Mouse (Mus musculus) left cerebral cortex, postnatal 10 days (tissue): ENCODE results near the gene Galk1. TPM values are rescaled to one million over a fixed set of nuclear protein-coding genes. Genes with fewer than 3 reads are reported as not detected.
"Not testable (repeated sequence)": the region's sequence is repeated elsewhere in the genome, so short reads cannot be mapped to it uniquely, and the experiment has no call there.

Experiments used
- DNase-seq, 2 experiments: peaks; one replicate each; pipeline ENCODE4 v3.0.0; 2021 to 2022; ENCODE audit warnings: low spot score in 2 of 2, mixed read lengths in 1 of 2; ENCODE audit errors: extremely low spot score in 1 of 2
- intact Hi-C: fragments of 180-260 bp; cut with DNase I; formaldehyde crosslinking; loops from one replicate; pipeline ENCODE4 v1.15.1; 2025
- total RNA-seq, 2 experiments: library from RNA; stranded (reverse); gene quantifications; 2 replicates each; pipeline ENCODE4 v1.2.3; 2021

The Galk1 gene
- total RNA-seq, 2 experiments from 2014 or later, result 25.6 to 28.1 TPM

DNA sequence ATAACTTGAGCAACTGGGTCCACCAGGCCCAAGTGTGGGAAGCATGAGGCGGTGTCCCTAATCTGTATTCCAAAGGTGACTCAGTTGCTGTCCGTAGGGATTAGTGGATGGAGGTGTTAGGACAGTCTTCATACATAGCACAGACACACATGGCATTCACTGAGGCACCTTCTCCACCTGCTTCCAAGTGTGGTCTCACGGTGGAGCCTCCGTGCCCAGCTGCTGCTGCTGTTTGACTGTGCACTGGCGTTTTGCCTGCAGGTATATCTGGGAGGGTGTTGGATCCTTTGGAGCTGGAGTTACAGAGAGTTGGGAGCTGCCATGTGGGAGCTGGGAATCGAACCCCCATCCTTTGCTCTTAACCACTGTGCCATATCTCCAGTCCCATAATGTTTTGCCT is 22.1 kb upstream of the Galk1 start:
- DNase-seq, result no peak
- intact Hi-C loops, result loop anchor here (5.0 kb wide), 2 partner anchors 53 to 98 kb away; partner anchors contain the start of genes Trim65 and Wbp2

DNA sequence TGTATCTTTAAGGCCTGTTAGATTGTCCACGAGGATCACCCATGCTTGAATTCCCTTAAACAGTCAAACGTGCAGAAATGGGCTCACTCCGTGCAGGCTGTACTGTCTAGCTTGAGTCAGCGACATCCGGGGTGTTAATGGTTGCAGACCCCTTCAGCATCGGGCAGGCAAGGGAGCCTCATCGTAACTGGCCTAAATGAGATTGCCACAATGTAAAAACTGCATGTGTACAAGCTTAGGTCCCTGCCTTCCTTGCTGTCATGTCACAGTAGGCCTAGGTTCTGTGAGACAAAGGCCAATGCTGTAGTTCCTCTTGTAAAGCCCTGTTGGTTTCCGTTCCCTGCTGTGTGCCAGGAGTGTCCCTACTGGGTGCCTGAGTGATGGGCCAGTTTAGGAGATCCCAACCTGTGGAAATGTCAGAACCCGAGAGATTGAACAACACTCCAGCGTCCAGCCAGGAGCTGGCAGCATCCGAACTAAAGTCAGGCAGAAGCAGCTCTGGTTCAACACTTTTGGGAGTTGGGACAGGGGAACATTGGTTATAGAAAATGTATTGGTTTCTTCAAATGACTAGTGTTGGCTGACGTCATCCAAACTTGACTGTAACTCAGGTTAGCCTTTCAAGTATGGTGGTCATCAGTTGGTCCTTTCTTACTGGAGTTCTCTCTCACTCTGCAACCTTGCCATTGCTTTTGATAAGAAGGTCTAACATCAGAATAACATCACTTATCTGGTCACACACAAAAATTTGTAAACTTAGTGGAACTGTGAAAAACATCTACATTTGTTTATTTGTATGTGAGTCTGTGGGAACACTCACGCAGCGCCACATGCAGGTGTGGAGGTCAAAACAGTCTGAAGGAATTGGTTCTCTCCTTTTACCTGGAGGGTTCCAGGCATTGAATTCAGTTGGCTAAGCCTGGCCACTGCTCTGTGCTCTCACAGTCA is 18.7 kb upstream of the Galk1 start:
- intact Hi-C loops, result loop anchor here (5.0 kb wide), 2 partner anchors 56 to 101 kb away; partner anchors contain the start of genes Trim65 and Wbp2
- DNase-seq, result no peak

DNA sequence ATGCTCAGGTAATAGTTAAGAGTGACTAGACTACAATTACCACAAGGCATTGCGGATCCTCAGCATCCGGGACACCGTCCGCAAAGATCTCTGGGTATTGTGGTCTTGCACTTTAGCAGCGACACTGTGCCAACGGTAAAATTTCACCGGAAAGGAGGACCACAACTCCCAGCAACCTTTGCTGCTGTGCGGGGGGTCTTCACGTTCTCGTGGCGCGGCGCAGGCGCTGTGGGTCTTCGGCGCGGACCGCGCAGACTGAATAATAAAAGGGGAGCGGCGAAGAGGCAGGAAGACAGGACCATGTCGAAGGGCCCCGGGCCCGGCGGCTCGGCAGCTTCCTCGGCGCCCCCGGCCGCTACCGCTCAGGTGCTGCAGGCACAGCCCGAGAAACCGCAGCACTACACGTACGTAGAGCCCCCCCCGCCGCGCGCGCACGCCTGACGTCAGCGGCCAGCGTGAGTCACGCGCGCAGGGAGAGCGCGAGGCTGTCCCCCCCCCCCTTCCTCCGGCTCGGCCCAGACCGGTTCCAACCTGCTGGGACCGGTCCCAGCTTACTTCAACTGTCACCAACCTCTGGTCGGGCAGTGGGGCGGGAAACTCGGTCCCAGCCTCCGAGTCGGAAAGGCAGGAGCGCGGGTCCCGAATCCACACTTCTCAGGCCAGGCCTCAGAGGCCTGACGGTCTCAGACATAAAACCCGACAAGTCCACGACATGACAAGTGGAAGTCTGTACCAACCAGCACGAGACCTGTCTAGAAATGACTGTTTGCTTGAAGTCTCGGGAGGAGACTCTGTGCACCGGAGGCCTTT is 17.8 kb upstream of the Galk1 start, which contains the start of gene Unk:
TSS of gene Unk (plus strand) at position 235 of the 810 bp plus-strand sequence.
- peak; percentile 98 for DNase-seq
- intact Hi-C loops, result loop anchor here (5.0 kb wide), 2 partner anchors 57 to 102 kb away; partner anchors contain the start of genes Trim65 and Wbp2

DNA sequence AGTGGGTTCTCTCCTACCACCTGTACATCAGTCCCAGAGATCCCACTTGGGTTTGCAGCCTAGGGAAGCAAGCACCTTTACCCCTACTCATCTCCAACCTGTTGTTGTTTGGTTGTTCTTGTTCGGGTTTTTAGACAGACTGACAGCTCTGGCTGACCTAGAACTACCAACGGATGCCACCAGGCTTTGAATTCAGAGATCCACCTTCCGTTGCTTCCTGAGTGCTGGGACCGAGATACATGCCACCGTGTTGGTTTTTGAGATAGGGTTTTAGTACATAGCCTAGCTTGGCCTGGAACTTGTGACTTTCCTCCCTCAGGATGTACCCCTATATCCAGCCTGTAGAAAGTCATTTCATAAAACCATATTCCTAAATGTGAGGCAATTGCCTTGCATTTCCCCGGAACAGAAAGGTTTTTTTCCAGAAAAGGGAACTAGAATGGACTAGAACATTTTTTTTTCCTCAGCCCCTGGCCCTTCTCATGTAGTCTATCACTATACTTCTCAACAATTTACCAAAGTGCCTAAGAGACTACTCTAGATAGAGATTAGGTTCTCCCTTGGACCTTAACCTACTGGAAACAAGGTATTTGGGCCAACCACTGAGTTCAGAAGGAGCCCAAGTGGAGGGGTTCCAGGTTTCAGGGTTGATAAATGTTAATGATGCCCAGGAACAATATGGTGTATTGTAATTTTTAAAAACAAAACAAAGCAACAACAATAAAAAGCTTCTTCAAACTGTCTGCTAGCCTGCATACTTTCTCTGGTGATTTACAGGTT is 16.8 kb upstream of the Galk1 start:
- intact Hi-C loops, result no loop called here
- DNase-seq, result no peak

DNA sequence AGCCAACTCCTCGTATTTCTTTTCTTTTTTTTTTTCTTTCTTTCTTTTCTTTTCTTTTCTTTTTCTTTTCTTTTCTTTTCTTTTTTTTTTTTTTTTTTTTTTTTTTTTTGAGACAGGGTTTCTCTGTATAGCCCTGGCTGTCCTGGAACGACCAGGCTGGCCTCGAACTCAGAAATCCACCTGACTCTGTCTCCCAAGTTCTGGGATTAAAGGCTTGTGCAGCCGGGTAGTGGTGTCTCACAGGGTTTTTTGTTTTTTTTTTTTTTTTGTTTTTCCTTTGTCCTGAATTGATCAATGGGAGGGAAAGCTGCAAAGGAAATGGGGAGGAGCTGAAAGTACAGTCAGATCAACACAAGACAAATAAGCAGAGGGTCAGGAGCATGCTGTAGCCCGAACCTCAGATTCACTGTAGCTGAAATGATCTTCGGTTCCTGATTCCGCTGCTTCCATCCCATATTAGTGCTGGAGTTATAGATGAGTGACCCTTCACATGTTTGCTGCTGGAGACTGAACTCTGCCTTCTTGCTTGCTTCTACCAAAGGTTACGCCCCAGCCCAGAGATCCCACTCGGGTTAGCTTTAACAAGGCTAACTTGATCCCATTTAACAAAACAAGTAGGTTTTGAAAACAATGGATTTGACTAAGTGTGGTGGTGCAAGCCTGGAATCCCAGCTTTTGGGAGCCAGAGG is 15.8 kb upstream of the Galk1 start:
- intact Hi-C loops, result no loop called here
- DNase-seq, result no peak

DNA sequence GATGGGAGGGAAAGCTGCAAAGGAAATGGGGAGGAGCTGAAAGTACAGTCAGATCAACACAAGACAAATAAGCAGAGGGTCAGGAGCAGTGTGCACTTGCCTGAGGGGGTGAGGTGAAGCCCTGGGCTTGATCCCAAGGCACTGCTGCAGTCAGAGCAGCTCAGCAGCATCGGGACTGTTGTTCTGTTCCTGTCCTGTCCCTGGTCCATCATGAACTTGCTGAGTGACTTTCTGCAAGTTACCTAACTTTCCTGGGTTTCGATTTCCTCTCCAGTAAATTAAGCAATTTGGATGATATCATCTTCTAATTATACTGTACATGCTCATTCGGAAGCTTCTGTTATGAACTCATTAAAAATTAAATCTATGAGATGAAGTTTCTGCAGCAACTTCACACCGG is 15.2 kb upstream of the Galk1 start, which contains the start of gene H3f3b:
TSS of gene H3f3b (minus strand) at position 207 of the 400 bp plus-strand sequence.
- DNase-seq, result no peak
- intact Hi-C loops, result no loop called here

DNA sequence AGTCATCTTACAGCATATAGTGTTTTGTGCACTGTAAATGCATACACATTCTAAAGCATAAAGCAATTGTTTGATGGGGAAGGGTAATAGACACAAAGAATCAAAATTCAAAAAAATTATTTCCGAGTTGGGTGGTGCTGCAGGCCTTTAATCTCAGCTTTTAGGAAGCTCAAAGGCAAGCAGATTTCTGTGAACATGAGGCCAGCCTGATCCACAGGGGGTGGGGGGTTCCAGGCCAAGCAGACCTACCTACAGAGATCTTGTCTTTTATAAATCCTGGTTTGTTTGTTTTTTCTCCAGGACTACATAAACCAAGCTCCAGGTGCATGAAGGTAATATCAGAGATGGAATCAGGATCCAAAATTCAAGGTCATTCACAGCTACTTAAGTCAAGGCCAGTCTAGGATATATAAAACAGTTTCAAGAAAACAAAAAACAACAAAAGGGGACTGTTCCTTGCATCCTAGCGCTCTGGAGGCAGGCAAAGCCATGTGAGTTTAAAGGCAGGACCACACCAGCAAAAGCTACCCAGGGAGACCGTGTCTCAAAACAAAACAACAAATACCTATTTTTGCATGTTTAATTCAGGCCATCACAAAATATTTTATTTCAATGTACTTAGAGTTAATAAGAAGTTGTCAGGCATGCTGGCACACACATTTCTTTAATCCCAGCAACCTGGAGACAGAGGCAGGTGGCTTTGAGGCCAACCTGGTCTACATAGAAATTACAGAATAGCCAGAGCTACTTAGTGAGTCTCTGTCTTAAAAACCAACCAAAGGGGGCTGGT is 12.7 kb upstream of the Galk1 start:
- DNase-seq, result no peak
- intact Hi-C loops, result no loop called here

DNA sequence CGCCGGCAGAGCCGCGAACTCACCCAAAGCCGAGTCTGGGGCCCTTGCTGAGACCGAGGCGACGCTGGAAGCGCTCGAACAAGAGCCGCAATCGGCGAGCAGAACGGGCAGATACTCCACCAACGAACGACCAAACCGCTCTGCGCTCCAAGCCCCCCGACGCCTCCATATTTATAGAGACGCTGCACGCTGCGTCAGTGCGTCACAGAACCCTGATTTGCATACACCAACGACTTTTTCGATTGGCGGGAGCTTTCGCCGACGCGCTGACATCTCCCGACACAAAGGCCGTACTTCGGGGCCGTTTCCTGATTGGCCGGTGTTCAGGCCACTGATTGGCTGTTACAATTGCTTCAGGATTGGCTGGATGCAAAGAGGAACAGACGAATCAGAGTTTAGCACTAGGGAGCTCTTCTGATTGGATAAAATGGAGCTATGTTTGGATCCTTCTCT is 11.9 kb upstream of the Galk1 start:
- intact Hi-C loops, result no loop called here
- peak; percentile 96 to 98 for DNase-seq

DNA sequence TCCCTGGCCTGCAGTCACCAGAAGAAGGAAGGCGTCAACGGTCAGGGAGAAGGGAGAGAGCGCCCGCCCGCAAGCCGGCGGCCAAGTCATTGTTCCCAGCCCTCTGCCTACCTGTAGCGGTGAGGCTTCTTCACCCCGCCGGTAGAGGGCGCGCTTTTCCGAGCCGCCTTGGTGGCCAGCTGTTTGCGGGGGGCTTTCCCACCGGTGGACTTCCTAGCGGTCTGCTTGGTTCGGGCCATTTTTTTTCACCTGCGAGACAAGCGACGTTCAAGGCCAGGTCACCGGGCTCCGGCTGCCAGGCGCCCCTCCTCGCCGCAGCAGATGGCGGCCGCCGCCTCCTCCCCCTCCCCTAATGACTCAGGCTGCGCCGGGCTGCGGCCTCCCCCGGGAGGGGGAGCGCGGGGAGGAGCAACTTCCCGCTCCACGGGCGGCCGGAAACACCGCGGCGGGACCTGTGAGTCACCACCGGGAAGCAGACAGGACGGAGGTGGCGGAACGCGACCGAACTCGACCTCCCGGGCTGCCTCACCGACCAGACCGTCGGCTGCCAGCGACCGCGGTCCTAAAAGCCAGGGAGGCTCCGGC is 11.3 kb upstream of the Galk1 start:
- intact Hi-C loops, result no loop called here
- peak; percentile 60 to 92 for DNase-seq

DNA sequence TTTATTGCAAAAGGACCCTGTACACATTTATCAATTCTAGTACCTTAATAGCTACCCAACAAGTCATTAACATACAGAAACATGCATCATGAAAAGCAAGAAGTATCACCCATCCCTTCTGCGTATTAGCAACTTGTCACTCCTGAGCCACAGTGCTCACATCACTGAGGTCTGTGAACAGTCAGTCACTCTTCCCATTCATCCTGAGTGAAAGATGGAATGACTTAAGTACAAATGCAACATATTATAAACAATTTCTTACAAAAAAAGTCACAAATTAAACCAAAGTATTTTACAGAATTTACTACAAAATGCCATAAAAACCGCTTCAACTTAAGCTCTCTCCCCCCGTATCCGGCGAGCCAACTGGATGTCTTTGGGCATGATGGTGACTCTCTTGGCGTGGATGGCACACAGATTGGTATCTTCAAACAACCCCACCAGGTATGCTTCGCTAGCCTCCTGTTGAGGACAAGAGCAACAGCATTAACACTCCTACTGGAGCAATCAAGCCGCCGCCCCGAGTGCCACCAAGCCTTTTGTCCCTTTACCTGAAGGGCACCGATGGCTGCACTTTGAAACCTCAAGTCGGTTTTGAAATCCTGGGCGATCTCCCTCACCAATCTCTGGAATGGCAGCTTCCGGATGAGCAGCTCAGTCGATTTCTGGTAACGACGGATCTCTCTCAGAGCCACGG is 10.7 kb upstream of the Galk1 start:
- intact Hi-C loops, result not testable (repeated sequence)

DNA sequence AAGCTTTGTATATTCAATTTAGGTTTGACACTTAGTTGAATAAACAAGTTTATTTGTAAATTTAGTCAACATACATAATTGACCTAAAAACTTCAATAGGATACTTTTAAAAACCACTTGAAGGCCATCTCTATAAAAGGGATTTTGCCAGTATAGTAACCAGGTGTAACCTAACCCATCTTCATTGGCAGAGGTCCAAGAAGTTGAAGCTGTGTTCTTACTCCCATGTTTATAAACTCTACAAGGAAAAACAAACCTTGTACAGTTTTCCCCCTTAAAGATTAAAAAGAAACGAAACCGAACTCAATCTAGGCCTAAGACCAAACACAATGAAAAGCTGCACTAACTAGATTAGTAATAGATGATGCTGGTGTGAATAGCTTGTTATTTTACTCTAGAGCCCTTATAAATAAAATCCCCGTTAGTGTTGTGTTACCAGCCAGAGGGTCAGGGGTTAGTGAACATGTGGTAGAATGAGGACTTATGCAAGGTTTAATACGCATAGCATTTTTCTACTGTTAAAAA is 9.8 kb upstream of the Galk1 start:
- DNase-seq, result no peak
- intact Hi-C loops, result no loop called here

More for the DNA sequence above, 10.7 kb upstream of the Galk1 start:
- DNase-seq, result not testable (repeated sequence)

DNA sequence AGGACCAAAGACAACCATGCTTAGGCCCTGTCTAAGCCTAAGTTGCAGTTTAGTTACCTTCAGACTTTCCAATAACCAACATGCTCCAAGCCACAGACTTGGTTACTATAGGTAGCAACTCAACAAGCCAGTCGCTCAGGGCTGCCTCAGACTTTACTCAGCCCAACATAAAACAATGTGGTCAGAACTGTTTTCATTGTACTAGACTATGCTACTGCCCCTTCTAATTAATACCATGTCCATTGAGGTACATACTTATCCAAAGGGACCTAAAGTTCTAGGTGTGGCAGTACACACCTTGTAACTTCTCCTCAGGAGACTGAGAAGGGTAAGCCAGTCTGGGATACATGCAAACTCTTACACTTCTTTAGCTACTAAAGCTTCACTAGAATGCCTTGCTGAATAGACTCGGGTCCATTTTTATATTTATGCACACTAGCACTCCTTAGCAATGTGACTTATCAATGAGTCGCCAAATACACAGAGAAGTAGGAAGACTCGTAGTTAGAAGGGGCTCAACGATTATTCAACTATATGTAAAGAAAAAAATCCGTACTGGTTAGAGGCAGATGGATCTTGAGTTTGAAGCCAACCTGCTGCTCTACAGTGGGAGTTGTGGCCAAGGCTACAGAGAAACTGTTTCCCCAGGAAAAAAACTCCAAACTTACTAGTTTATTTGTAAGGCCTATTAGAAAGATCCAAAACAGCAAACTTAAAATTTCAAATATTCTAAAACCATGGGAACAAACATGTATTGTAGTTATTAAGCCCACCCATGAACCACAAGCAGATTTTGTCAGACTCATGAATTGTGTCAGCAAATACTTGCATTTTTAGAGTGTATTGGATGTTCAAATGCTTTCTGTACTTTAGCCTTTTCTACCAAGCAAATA is 9.1 kb upstream of the Galk1 start:
- intact Hi-C loops, result no loop called here

DNA sequence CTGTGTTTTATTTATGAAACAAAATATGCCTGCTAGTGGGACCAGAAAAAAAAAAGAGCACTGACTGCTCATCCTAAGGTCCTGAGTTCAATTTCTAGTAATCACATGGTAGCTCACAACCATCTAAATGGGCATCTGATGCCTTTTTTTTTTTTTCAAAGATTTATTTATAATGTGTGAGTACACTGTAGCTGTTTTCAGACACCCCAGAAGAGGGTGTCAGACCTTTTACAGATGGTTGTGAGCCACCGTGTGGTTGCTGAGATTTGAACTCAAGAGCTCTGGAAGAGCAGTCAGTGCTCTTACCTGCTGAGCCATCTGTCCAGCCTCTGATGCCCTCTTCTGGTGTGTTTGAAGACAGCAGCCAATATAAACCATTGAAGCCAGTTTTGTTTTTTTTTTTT is 8.0 kb upstream of the Galk1 start:
- DNase-seq, result no peak
- intact Hi-C loops, result no loop called here

More for the DNA sequence above, 9.1 kb upstream of the Galk1 start:
- no peak for DNase-seq

DNA sequence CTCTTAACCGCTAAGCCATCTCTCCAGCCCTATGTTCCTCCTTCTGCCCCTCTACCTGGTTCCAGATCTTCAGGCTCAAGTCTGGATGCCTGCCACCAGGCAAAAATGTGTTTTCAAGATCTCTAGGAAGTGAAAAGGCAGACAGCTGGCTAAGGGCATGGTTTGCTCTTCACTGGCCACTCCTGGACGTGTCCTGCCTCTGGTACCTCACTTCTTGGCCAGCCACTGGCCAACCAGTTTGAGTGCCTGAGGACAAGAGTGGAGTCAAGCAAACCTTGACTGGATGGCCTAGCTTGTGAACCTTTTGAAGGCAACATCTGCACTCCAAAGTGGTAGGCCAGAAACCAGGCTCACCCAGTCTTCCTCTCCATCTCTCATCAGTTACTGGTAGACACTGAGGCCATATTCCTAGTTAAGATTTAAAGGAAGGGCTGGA is 7.5 kb upstream of the Galk1 start:
- DNase-seq, result peak in 1 of 2 experiments; percentile 54
- intact Hi-C loops, result no loop called here

DNA sequence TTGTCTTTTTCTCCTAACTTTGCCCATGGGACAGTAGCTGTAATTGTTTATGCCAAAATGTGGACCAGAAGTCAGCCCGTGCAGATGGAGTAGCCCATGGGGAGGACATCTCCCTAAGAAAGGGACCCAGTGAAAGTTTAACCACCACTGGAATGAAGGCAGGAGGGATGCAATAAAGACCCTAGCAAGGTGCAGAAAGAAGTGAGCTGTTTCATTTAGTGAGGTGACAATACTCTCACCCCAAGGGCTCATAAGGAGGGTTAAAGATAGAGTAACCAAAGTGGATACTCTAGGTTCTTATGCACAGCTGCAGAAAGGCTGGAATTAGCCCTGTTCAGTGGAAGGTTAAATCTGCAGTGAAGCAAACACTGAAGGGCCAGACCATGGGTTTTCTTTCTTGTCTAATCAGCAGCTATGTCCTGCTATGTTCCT is 6.9 kb upstream of the Galk1 start:
- intact Hi-C loops, result no loop called here
- DNase-seq, result no peak
